Mouse (Mus musculus) embryonic fibroblast, embryonic 13.5 days (primary cell): ENCODE measurements at regions not wholly inside any gene's neighbourhood (a gene's known extent, or its start where the extent isn't known, plus 50 kb on each side); places are given as distances from the start of the nearest gene placed in this dataset.

ENCODE experiments used
- H3K27ac ChIP-seq: 2 replicates; pipeline ENCODE4 v1.5.1; 2012; ENCODE audit warnings: low read length, control low read depth, inconsistent platforms; ENCODE audit not compliant: insufficient read depth
- H3K4me1 ChIP-seq: 2 replicates; pipeline ENCODE4 v1.6.1; 2011; ENCODE audit warnings: low read length; ENCODE audit not compliant: control insufficient read depth, insufficient read depth
- H3K4me3 ChIP-seq: 2 replicates; pipeline ENCODE4 v1.5.1; 2011; ENCODE audit warnings: mild to moderate bottlenecking, control low read depth, low read length; ENCODE audit not compliant: insufficient read depth
- CTCF ChIP-seq: IDR thresholded peaks from 2 replicates; pipeline ENCODE4 v1.5.1; 2011; ENCODE audit warnings: mild to moderate bottlenecking, control low read depth, low read length, moderate library complexity, borderline replicate concordance; ENCODE audit not compliant: insufficient read depth
- POLR2A ChIP-seq: IDR thresholded peaks from 2 replicates; pipeline ENCODE4 v1.6.1; 2011; ENCODE audit warnings: low read depth, mild to moderate bottlenecking, control low read depth, low read length, moderate library complexity

DNA sequence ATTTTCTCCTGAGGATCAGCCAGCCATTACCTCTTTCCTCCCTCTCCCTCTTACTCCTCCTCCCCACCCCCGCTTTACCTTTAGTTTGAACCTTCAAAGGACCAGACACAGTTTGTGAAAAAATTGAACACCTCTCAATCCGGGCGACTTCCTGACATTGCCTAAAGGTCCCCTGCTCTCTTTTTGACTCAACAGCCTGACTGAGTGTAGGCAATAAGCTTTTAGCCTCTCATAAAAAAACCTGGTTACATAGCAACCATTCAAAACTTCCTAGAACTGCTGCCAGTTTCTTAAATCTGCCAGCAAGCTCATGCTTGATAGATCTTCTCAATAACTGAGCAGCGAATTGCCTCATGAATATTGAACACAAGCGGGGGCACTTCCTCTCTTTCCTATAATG is 71.7 kb downstream of the Zfp945 start:
- H3K4me1 ChIP-seq: no peaks in the 10 kb centered on the region
- H3K4me3 ChIP-seq: no peak overlapping the region
- TF ChIP-seq CTCF: no peak
- no peak for TF ChIP-seq POLR2A
- no peak overlapping the region for H3K27ac ChIP-seq

GRCm38 (mm10) chr17:22784481-22784880 is 82.5 kb downstream of the Zfp945 start:
- Histone ChIP-seq H3K4me1 (no peaks in the 10 kb centered on the region), H3K27ac (no peak overlapping the region), H3K4me3 (no peak overlapping the region)
- TF ChIP-seq CTCF (no peak), POLR2A (no peak)

- TF ChIP-seq CTCF: no peak
- TF ChIP-seq POLR2A: no peak
- no peaks in the 10 kb centered on the region for H3K4me1 ChIP-seq
- no peak overlapping the region for H3K4me3 ChIP-seq
- no peak overlapping the region for H3K27ac ChIP-seq
Observed at GRCm38 (mm10) chr17:22745736-22746135, 121.2 kb downstream of the Zfp945 start.

DNA sequence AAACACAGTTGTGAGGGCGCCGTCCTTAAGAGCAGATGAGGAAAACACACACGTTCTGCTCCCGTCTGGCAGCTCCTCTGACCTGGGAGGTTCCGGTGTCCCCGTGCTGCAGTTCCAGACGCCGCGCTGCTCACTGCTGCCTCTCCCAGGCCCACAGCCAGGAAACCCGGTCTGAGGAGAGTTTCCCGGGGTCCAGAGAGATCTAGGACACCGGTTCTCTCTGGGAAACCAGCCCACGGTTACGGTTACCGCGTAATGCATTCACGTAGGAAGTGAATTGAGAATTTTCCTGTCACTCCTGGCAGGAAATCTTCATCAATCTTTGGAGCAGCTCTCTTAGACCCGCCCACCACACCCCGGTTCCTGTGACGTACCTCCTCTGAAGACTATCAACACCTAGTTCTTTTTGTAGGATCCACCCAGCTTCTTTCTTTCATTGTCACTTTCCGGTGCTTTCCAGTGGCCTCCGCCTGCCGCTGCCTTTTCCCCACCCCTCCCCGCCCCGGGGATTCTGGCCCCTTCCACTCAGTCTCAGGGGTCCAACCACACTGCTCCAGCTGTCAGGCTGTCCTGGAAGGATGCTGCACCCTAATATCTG is 127.3 kb downstream of the Zfp945 start:
- TF ChIP-seq POLR2A (peak; percentile 13; the same call in 1 of the 2 replicates), CTCF (no peak)
- Histone ChIP-seq H3K4me1 (no peaks in the 10 kb centered on the region), H3K27ac (peak overlapping the region; percentile 66), H3K4me3 (peak overlapping the region; percentile 89)

DNA sequence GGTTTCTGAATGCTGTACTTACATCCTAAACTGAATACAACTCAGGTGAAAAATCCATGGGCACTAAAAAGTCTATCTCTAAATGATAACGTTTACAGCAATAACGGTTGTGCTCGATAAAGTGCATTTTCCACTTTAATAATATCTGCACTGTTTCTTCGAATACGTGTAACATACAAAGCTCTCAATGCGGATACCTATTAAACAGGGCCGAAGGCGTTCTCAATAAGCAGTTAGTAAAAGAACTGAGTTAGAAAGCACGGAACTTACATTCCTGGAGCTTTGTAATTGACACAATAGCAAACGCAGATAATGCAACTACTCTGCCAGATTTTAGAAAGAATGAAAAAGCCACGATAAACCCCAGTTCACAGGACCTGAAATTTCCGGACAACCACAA is 127.8 kb downstream of the Zfp945 start:
- no peaks in the 10 kb centered on the region for H3K4me1 ChIP-seq
- TF ChIP-seq POLR2A (no peak), CTCF (no peak)
- H3K4me3 ChIP-seq: peak overlapping the region; percentile 89
- H3K27ac ChIP-seq: peak overlapping the region; percentile 66

DNA sequence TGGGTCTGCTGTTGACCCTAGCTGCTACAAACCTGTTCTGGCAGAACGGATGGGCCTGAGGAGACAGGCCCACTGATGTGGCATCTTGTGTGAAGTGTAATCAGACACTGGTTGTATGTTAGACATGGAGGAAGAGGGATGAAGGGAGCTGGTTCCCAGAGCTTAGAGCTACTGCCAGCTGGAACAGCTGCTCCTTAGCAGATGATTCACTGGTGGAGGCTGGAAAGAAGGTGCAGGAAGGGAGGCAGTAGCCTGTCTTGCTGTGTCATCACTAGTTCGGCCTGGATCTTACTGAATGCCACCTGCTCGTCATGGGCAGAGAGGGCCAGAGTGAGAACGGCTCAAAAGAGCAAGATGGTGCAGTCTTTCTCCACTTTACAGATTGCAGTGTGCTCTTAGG is 130.6 kb downstream of the Zfp945 start:
- no peaks in the 10 kb centered on the region for H3K4me1 ChIP-seq
- no peak overlapping the region for H3K27ac ChIP-seq
- no peak for TF ChIP-seq POLR2A
- TF ChIP-seq CTCF: no peak
- H3K4me3 ChIP-seq: no peak overlapping the region
